Mouse (Mus musculus) left cerebral cortex, postnatal 14 days (tissue): ENCODE data around the gene Olfr959. TPM values are rescaled to one million over a fixed set of nuclear protein-coding genes. Genes with fewer than 3 reads are reported as not detected.

Experiments
- total RNA-seq, 2 experiments: library from RNA; stranded (reverse); gene quantifications; 2 replicates each; pipeline ENCODE4 v1.2.3; 2021

The Olfr959 gene
- total RNA-seq, 2 experiments from 2014 or later: not detected

Other genes starting within 250 kb of the Olfr959 start
- gene Olfr948, start 249.5 kb downstream of the Olfr959 start, total RNA-seq: not detected
- gene Olfr951, start 188.2 kb downstream of the Olfr959 start, total RNA-seq: not detected
- not detected for gene Olfr952, start 148.4 kb downstream of the Olfr959 start, total RNA-seq
- not detected for gene Olfr954, start 118.9 kb downstream of the Olfr959 start, total RNA-seq
- gene Olfr955, start 103.6 kb downstream of the Olfr959 start, total RNA-seq: not detected
- gene Olfr44, start 81.6 kb downstream of the Olfr959 start, total RNA-seq: not detected
- gene Olfr957, start 59.8 kb downstream of the Olfr959 start, total RNA-seq: not detected
- not detected for gene Olfr958, start 21.5 kb downstream of the Olfr959 start, total RNA-seq
- 10 to 100 TPM in 1 of 2 experiments, 1 to 10 TPM in 1; 6.5 to 13.9 TPM for gene AW551984, start 28.8 kb upstream of the Olfr959 start, total RNA-seq
- not detected for gene Olfr148, start 35.1 kb upstream of the Olfr959 start, total RNA-seq
- gene Olfr960, start 45.8 kb upstream of the Olfr959 start, total RNA-seq: not detected
- not detected for gene Olfr961, start 69.5 kb upstream of the Olfr959 start, total RNA-seq
- not detected for gene Olfr963, start 91.6 kb upstream of the Olfr959 start, total RNA-seq
- gene Olfr149, start 131.5 kb upstream of the Olfr959 start, total RNA-seq: not detected
- not detected for gene Olfr965, start 135.8 kb upstream of the Olfr959 start, total RNA-seq
- gene Olfr150, start 155.4 kb upstream of the Olfr959 start, total RNA-seq: not detected
- not detected for gene Olfr967, start 170.7 kb upstream of the Olfr959 start, total RNA-seq
- not detected for gene Olfr968, start 207.7 kb upstream of the Olfr959 start, total RNA-seq
- not detected for gene Olfr969, start 215.4 kb upstream of the Olfr959 start, total RNA-seq
- not detected for gene Olfr970, start 233.3 kb upstream of the Olfr959 start, total RNA-seq